8 mouse cellular contexts compared by ENCODE assay signal in the genomic region with DNA sequence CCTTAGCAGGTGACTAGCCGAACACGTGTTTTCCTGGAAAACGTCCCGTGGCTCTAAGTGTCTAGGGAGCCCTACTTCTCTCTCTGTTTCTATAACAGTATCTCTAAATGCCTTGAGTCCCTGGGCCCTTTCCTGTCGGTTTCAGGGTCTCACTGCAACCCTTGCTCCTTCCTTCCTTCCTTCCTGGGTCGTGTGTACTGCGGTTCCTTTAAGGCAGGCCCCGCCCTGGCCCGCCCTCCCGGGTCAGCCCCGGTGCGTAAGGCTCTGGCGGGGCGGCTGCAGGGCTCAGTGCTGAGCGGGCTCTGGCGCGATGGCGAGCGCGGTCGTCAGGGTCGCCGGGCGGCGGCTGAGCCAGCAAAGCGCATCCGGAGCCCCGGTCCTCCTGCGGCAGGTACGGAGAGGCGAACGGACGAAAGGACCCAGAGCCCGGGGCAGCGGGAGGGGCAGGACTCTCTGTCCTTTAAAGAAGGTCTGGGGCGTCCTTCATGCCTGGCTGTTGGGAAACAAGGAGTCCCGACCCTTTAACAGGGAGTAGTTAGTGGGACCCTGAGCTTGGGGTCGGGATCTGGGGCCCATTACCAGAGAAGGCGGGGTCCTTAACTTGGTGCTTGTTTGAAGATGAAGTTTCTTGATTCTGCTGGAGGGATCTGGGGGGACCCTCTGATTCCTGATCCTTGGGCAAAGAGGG. TPM values are rescaled to one million over a fixed set of nuclear protein-coding genes. Genes with fewer than 3 reads are reported as not detected.
DNase-seq lines count a peak whose midpoint lies in the region; ATAC-seq and TF ChIP-seq lines count a peak whose summit lies in the region.

No protein-coding gene starts in this region.

- DNase-seq in adrenal gland, postnatal 4 days (ENCODE audit: low spot score in 2 of 2): peak; percentile 54 to 65
- peak; percentile 78 for DNase-seq in embryonic facial prominence, embryonic 14.5 days (ENCODE audit: low spot score)
- DNase-seq in heart, embryonic 10.5 days (ENCODE audit: low spot score): peak; percentile 89
- peak; percentile 84 for DNase-seq in kidney, adult 9 months
- DNase-seq in liver, embryonic 14.5 days (ENCODE audit: low read depth in 3 of 3, low spot score in 3 of 3): peak in 2 of 3 experiments; percentile 52 to 56
- DNase-seq in natural killer cell, adult 2 months (ENCODE audit: low spot score in 2 of 2): peak; percentile 35 to 54
- DNase-seq in spleen, postnatal 4 days (ENCODE audit: low spot score in 2 of 2): peak; percentile 76 to 87

- H3ac ChIP-seq in C2C12 (ENCODE audit: control insufficient read depth, insufficient read length, low read depth): peak overlapping the region; percentile 89

- no peak overlapping the region for H3K27ac ChIP-seq in embryonic facial prominence, embryonic 14.5 days (replicated peaks; ENCODE audit: low read depth, low read length)
- peak overlapping the region; percentile 85 for H3K27ac ChIP-seq in heart, embryonic 10.5 days
- H3K27ac ChIP-seq in liver, embryonic 14.5 days: no peak overlapping the region

- no peaks in the 10 kb centered on the region for H3K36me3 ChIP-seq in C2C12 (ENCODE audit: control insufficient read depth, insufficient read depth)
- no peaks in the 10 kb centered on the region for H3K36me3 ChIP-seq in embryonic facial prominence, embryonic 14.5 days (ENCODE audit: control insufficient read depth, insufficient read depth, low read length)
- H3K36me3 ChIP-seq in heart, embryonic 10.5 days: no peaks in the 10 kb centered on the region
- no peaks in the 10 kb centered on the region for H3K36me3 ChIP-seq in liver, embryonic 14.5 days (replicated peaks; ENCODE audit: control insufficient read depth, insufficient read depth, low read depth)

- H3K4me2 ChIP-seq in embryonic facial prominence, embryonic 14.5 days (ENCODE audit: low read depth, low read length): peak overlapping the region; percentile 82
- peak overlapping the region; percentile 82 for H3K4me2 ChIP-seq in liver, embryonic 14.5 days (ENCODE audit: low read depth)

- WGBS in embryonic facial prominence, embryonic 14.5 days: 1% methylated on average over 38 of the region's 39 CpGs
- 2% methylated on average over 38 of the region's 39 CpGs for WGBS in heart, embryonic 10.5 days
- WGBS in liver, embryonic 14.5 days (ENCODE audit: insufficient replicate concordance): under 1% methylated on average over 39 of the region's 39 CpGs

- H3K4me3 ChIP-seq in C2C12 (ENCODE audit: insufficient read depth, poor library complexity, severe bottlenecking): peak overlapping the region; percentile 50
- H3K4me3 ChIP-seq in embryonic facial prominence, embryonic 14.5 days (ENCODE audit: low read depth, low read length): peak overlapping the region; percentile 75
- H3K4me3 ChIP-seq in heart, embryonic 10.5 days: peak overlapping the region; percentile 71
- peak overlapping the region; percentile 69 to 74 for H3K4me3 ChIP-seq in liver, embryonic 14.5 days (ENCODE audit: insufficient read depth in 1 of 2, low read depth in 2 of 2, low read length in 2 of 2)

- peak overlapping the region; percentile 78 for H3K9ac ChIP-seq in embryonic facial prominence, embryonic 14.5 days (ENCODE audit: low read depth, low read length)
- H3K9ac ChIP-seq in liver, embryonic 14.5 days (replicated peaks): peak overlapping the region; percentile 68

- no peak for TF ChIP-seq CTCF in C2C12 (IDR thresholded peaks at IDR 0.05; ENCODE audit: control insufficient read depth, insufficient read depth, insufficient read length)
- no peak for TF ChIP-seq CTCF in liver, embryonic 14.5 days (IDR thresholded peaks at IDR 0.05; ENCODE audit: low read depth)

- ATAC-seq in embryonic facial prominence, embryonic 14.5 days (ENCODE audit: low read depth): peak; percentile 96
- peak; percentile 83 for ATAC-seq in liver, embryonic 14.5 days (ENCODE audit: insufficient read depth)

- peaks cover 4% of the 10 kb centered on the region; the same call in 1 of the 2 replicates for H3K4me1 ChIP-seq in embryonic facial prominence, embryonic 14.5 days (ENCODE audit: control insufficient read depth, insufficient read depth, low read length)
- H3K4me1 ChIP-seq in heart, embryonic 10.5 days: peaks cover 11% of the 10 kb centered on the region
- peaks cover 20 to 40% of the 10 kb centered on the region in 2 experiments for H3K4me1 ChIP-seq in liver, embryonic 14.5 days (replicated peaks; ENCODE audit: control insufficient read depth in 2 of 2, insufficient read depth in 2 of 2, low read length in 1 of 2)

- no peaks in the 10 kb centered on the region for H3K9me3 ChIP-seq in embryonic facial prominence, embryonic 14.5 days (ENCODE audit: control insufficient read depth, low read length)
- no peaks in the 10 kb centered on the region for H3K9me3 ChIP-seq in heart, embryonic 10.5 days
- H3K9me3 ChIP-seq in liver, embryonic 14.5 days (ENCODE audit: control insufficient read depth, low read length): no peaks in the 10 kb centered on the region

- H3K79me3 ChIP-seq in C2C12 (ENCODE audit: low read depth): no peaks in the 10 kb centered on the region

- no peaks in the 10 kb centered on the region for H3K79me2 ChIP-seq in C2C12 (ENCODE audit: control insufficient read depth, insufficient read depth)

- no peak for TF ChIP-seq EP300 in liver, embryonic 14.5 days (IDR thresholded peaks at IDR 0.05; ENCODE audit: low read depth)

- H3K27me3 ChIP-seq in C2C12 (ENCODE audit: control insufficient read depth, insufficient read depth, insufficient read length): no peaks in the 10 kb centered on the region
- no peaks in the 10 kb centered on the region for H3K27me3 ChIP-seq in embryonic facial prominence, embryonic 14.5 days (replicated peaks; ENCODE audit: control insufficient read depth, insufficient read depth, low read length)
- peaks cover 26% of the 10 kb centered on the region for H3K27me3 ChIP-seq in heart, embryonic 10.5 days (ENCODE audit: insufficient read depth, poor library complexity, severe bottlenecking)
- no peaks in the 10 kb centered on the region for H3K27me3 ChIP-seq in liver, embryonic 14.5 days (ENCODE audit: control insufficient read depth, insufficient read depth, low read length)

TF ChIP-seq in C2C12, 6 proteins besides CTCF, POLR2A, EP300 and RAD21:
- no peak for TF ChIP-seq MYOG (IDR thresholded peaks at IDR 0.05; ENCODE audit: control insufficient read depth, extremely low read depth, insufficient read length)
- TF ChIP-seq CEBPB (IDR thresholded peaks at IDR 0.05; ENCODE audit: low read depth): no peak
- TF ChIP-seq MAX (IDR thresholded peaks at IDR 0.05): no peak
- TF ChIP-seq USF1 (IDR thresholded peaks at IDR 0.05; ENCODE audit: low read depth): no peak
- no peak for TF ChIP-seq MYOD1 (IDR thresholded peaks at IDR 0.05; ENCODE audit: control insufficient read depth, insufficient read length, low read depth)
- TF ChIP-seq FOSL1 (IDR thresholded peaks at IDR 0.05; ENCODE audit: insufficient read depth, low read length, poor library complexity, severe bottlenecking): no peak

RNA-seq across cellular contexts. Expression of a gene that starts 6.3 kb away (rescaled TPM):
- polyA plus RNA-seq in C2C12 (2012; fragmentation: generic; extraction: Trizol): 0.35 TPM
- total RNA-seq in adrenal gland, postnatal 4 days (2021): 1 to 10 TPM; 1.8 to 2.0 TPM
- 4.3 and 4.6 TPM in 2 replicates for polyA plus RNA-seq in embryonic facial prominence, embryonic 14.5 days (2014; fragmentation: Nextera tagmentation; extraction: Ambion mirVana)
- 0.60 and 1.3 TPM in 2 replicates for polyA plus RNA-seq in heart, embryonic 10.5 days (2016; fragmentation: Nextera tagmentation; extraction: Ambion mirVana)
- polyA plus RNA-seq in liver, embryonic 14.5 days (2012; rRNA removed): 0.09 and 0.11 TPM in 2 replicates
- 0.04 TPM in 1 of 2 replicates, not detected in the other for polyA plus RNA-seq in liver, embryonic 14.5 days (2014; fragmentation: Nextera tagmentation; extraction: Ambion mirVana)

RNA-seq across cellular contexts. Expression of a gene that starts 6.4 kb away (rescaled TPM):
- polyA plus RNA-seq in C2C12 (2012; fragmentation: generic; extraction: Trizol): 48.0 TPM
- 10 to 100 TPM; 17.7 to 20.4 TPM for total RNA-seq in adrenal gland, postnatal 4 days (2021)
- polyA plus RNA-seq in embryonic facial prominence, embryonic 14.5 days (2014; fragmentation: Nextera tagmentation; extraction: Ambion mirVana): 25.5 and 25.6 TPM in 2 replicates
- polyA plus RNA-seq in heart, embryonic 10.5 days (2016; fragmentation: Nextera tagmentation; extraction: Ambion mirVana): 20.0 and 20.7 TPM in 2 replicates
- 14.8 and 16.5 TPM in 2 replicates for polyA plus RNA-seq in liver, embryonic 14.5 days (2012; rRNA removed)
- 24.8 and 27.3 TPM in 2 replicates for polyA plus RNA-seq in liver, embryonic 14.5 days (2014; fragmentation: Nextera tagmentation; extraction: Ambion mirVana)

RNA-seq across cellular contexts. Expression of a gene that starts 16.8 kb away (rescaled TPM):
- polyA plus RNA-seq in C2C12 (2012; fragmentation: generic; extraction: Trizol): 4.1 TPM
- 1 to 10 TPM; 6.5 to 6.9 TPM for total RNA-seq in adrenal gland, postnatal 4 days (2021)
- 0.43 and 0.60 TPM in 2 replicates for polyA plus RNA-seq in embryonic facial prominence, embryonic 14.5 days (2014; fragmentation: Nextera tagmentation; extraction: Ambion mirVana)
- polyA plus RNA-seq in heart, embryonic 10.5 days (2016; fragmentation: Nextera tagmentation; extraction: Ambion mirVana): not detected in 2 replicates
- 0.38 and 0.59 TPM in 2 replicates for polyA plus RNA-seq in liver, embryonic 14.5 days (2012; rRNA removed)
- 0.06 and 0.15 TPM in 2 replicates for polyA plus RNA-seq in liver, embryonic 14.5 days (2014; fragmentation: Nextera tagmentation; extraction: Ambion mirVana)

RNA-seq across cellular contexts. Expression of a gene that starts 42.6 kb away (rescaled TPM):
- not detected for polyA plus RNA-seq in C2C12 (2012; fragmentation: generic; extraction: Trizol)
- 1 to 10 TPM in 1 of 2 experiments, under 1 TPM in 1; 0.70 to 1.5 TPM for total RNA-seq in adrenal gland, postnatal 4 days (2021)
- 24.7 TPM in 2 replicates for polyA plus RNA-seq in embryonic facial prominence, embryonic 14.5 days (2014; fragmentation: Nextera tagmentation; extraction: Ambion mirVana)
- 0.18 and 0.22 TPM in 2 replicates for polyA plus RNA-seq in heart, embryonic 10.5 days (2016; fragmentation: Nextera tagmentation; extraction: Ambion mirVana)
- 0.03 TPM in 1 of 2 replicates, not detected in the other for polyA plus RNA-seq in liver, embryonic 14.5 days (2012; rRNA removed)
- polyA plus RNA-seq in liver, embryonic 14.5 days (2014; fragmentation: Nextera tagmentation; extraction: Ambion mirVana): not detected in 2 replicates

RNA-seq across cellular contexts. Expression of a gene that starts 47.7 kb away (rescaled TPM):
- polyA plus RNA-seq in C2C12 (2012; fragmentation: generic; extraction: Trizol): 57.4 TPM
- 10 to 100 TPM; 56.8 to 64.4 TPM for total RNA-seq in adrenal gland, postnatal 4 days (2021)
- polyA plus RNA-seq in embryonic facial prominence, embryonic 14.5 days (2014; fragmentation: Nextera tagmentation; extraction: Ambion mirVana): 88.4 and 97.9 TPM in 2 replicates
- 103 and 106 TPM in 2 replicates for polyA plus RNA-seq in heart, embryonic 10.5 days (2016; fragmentation: Nextera tagmentation; extraction: Ambion mirVana)
- polyA plus RNA-seq in liver, embryonic 14.5 days (2012; rRNA removed): 27.8 and 28.8 TPM in 2 replicates
- polyA plus RNA-seq in liver, embryonic 14.5 days (2014; fragmentation: Nextera tagmentation; extraction: Ambion mirVana): 27.3 and 40.9 TPM in 2 replicates
